Mouse (Mus musculus) hindlimb bud, embryonic 11.5 days (tissue): ENCODE data around the gene Adamts3.

ENCODE experiments used
- DNase-seq: peaks from one replicate; pipeline ENCODE4 v3.0.0-alpha.2; 2012; ENCODE audit warnings: low read depth, low spot score; ENCODE audit errors: extremely low spot score

Gene Adamts3

DNA sequence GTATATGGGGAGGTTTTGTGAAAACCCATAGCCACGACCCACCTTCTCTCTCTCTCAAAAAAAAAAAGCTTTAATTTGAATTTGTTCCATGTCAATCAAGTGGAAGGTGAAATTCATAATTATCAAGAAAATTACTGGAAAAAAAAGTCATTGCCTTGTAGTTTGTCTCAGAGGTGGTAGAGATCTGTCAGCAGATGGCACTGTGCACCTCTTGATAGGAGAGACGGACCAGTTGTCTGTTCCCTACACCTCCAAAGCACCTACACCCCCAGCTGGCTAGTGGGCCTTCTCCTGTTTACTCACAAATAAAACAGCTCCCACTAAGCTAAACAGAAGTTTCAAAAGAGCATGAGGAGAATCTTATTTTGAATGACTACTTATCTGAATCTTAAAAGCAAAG is 168.6 kb downstream of the Adamts3 start:
- DNase-seq, result no peak

DNA sequence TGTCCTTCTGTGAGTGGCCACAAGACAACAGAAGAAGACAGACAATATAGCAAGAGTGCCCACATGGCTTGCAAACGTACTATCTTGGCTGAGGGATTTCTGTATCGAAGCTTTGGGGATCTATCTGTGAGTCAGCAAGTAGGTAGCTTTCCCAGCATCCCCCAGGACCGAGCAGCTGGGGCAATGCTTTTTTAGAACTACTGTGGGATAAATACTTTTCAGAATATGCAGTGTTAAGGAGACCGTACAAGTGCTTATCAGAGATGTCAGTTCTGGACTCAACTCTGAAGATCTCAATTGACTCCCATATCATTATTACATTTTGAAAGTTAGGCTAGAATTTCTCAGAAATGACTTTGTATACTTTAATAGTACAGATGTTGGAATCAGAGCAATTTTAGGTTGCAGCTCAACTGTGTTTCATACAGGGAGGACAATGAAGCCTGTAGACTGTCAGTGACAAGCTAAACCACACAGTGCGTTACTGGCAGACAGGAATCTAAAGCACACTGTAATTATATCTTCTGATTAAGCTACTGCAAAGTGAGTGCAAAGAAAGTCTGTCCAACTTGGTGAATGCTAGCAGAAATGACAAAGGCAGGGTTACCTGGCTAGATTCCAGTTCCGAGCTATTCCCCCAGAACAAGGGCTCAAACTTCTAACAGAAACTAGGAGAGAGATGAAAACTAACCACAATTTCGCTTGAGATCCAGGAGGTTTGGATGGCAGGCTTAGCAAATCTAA is 171.8 kb downstream of the Adamts3 start:
- no peak for DNase-seq

DNA sequence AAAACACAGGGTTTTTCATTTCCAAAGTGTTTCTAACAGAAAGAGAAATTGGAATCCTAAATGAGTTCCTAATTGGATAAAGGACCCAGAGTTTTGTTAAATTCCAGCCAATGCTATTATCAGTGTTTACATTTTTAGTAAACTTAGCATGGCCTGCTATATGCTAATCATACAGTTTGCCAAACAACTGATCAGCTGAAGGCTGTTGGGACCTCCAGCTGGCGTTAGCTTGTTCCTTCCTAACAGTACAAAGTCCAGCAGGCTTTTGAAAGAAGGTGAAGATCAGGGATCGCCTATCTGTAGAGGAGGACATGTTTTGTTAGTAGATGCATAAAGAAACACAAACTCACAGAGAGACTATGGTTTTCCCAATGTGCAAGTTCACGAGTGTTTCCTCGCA is 173.7 kb downstream of the Adamts3 start:
- no peak for DNase-seq

DNA sequence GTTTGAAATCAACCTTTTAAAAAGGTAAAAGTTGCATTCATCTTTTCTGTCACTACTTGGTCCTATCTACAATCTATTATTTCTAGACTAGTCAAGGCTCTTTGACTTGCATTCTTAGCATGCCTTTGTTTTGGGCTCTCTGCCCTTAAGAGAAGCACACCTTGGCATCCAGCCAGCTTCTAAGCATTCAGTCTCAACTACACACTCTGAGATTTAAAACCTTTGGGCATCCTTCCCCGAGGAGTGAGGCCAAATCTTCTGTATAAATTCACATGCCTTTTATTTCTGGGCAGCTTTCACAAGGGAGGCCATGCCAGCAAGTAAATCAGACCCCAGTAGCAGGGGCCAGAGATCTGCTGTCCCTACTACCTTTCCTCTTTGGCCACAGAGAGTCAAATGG is 178.9 kb downstream of the Adamts3 start:
- no peak for DNase-seq

DNA sequence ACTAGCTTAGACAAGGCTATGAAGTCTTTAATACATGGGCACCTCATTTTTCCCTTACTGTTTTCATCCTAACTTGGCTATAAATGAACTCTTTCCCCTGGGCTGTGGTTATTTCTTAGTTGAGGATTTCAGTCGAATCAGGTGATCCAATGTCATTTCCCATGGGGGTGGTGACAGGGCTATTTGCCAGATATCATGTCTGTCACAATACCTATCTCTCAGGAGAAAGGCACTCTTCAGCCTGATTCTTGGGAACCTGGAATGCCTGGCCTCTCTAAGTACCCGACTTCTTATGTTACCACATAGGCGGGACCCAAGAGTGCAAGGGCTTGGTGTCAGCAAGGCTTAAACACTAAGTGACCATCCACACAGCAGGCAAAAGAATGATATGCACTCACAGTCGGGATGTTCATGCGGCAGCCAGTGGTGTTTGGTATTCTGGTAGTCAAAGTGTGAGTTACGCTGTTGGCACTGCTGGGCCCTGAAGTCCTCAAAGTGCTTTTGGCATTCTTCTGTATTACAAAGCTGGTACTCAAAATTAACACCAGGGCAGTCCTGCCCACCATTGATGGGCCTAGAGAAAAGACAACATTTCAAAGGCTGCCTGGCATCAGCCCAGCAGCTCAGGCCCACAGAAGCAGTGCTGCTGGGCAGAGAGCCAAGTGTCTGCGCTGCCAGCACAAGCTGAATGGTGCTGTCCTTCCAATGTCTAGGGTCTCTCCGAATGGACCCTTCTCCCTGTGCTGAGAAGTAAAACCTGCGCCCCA is 181.7 kb downstream of the Adamts3 start:
- DNase-seq, result no peak

DNA sequence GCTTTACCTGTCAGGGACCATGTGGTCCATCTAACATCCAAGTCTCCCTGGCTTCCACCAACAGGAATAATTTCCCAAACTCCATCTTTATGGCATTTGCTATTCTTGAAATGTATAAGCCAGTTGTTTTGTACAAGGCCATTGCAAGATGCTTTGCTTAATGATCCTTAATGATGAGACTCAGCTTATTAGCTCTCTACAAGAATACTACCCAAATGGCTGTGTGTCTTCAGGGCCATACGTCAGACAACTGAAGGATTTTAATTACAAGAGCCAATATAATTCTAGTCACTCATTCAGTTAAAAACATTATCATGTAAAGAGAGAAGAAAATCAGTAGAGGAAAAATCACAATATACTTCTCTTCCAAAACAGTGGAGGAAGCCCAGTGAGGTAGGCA is 195.3 kb downstream of the Adamts3 start:
- DNase-seq, result no peak

DNA sequence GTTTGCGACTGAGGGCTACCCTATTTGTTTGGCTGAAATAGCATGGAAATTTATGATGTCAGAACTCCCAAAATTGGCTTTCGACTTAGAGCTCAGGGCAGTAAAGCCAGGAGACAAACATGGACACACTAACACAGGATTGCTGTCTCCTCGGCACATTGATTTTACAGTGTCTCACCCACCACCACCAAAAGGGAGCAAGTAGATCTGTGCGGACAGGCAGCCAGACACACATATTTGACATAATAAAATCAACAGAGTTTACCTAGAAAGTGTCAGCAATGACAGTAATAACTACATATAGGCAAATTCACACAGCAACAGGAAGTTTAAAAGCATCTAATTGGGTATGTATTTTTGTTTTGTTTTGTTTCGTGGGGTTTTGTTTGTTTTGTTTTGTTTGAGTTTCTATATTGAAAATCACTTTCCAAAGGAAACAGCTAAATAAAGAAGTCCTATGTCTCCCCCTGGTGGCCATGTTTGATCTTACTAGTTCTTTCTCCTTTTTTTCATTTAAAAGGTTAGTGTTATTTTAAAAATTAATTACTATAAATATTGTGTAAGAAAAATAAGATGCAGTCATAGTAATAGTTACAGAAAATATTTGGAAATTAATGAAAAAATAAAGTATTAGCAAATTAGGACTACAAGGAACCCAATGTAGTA is 203.1 kb downstream of the Adamts3 start:
- peak; percentile 53 for DNase-seq

DNA sequence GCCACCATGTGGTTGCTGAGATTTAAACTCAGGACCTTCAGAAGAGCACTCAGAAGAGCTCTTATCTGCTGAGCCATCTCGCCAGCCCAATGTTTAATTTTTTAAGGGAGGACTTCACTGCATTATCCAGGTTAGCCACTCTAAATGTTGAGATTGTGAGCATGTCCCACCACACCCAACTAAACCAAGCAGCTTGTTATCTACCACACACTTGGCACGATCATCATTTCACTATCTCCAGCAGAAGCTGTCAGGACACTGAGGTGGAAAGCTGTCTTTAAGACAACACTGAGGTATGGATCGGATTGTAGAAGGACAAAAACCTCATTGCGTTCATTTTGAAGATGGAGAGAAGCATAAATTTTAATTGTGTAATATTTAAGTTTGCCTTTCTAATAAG is 205.0 kb downstream of the Adamts3 start:
- DNase-seq, result no peak

DNA sequence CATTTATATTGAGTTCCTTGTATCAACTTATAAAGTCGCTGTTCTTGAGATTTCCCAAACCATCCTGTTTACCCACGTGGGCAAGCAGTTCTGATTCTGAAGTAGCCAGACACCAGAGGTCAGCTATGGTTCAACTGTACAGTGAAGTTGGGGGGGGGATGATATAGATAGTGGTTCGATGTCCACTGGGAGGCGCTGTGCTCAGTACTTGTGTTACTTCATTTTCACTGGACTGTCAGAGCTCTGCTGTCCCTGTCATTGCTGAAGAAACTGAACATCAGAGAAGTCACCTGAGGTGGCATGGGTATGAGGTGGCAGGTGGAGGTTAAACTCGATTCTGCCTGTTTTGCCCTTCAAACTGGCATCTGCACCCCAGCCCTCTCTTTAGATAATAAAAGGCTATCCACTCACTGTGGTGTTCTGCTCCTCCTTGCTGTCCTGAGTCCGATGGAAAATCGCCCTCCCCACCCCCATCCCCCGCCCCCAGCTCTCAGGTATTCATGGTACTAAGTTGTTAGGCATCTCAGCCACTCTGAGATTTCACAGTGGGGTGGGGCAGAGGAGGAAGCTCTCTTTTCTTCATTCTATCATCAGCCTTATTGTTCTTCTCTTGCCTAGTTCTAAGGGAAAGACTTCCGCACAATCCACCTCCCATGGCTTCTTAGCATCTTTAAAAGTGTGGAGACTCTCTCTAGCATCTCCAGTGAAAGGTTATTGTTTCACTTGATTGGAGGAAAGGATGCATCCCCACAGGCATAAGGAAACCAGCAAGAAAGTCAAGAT is 208.9 kb downstream of the Adamts3 start:
- DNase-seq, result no peak

DNA sequence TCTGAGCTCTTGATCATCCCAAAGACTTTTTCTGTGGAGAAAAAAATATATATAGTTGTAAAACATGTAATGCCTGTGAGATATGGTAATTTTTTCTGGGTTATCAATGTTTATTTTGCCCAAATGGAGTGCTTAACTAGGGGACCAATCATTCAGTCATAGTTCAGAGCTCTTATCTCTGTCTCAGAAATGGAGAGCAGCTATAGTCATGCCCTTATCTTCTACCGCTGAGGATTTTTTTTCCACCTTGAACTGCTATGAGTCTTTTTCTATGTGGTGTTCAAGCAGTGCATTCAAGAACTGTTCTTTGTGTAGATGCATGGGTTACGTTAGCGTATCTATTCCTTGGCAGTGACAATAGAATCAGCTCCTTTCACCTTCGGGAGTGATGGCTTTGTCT is 210.2 kb downstream of the Adamts3 start:
- no peak for DNase-seq

DNA sequence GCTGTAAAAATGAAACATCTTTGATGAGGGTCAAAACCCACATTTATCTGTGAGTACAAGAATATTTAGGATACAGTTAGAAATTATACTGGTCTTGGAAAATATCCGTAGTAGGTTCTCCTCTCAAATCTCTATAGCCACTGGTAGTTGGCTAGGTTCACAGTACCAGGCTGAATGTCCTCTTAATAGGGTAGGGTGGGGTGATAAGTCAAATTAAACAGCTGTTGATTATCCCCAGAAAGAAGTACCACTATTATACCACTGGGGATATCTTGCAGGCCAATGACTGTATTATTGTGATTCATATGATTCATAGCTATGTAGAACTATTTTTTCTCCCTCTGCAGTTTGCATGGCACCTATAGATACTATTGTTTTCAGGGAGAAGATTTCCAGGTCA is 228.8 kb downstream of the Adamts3 start:
- DNase-seq, result no peak

DNA sequence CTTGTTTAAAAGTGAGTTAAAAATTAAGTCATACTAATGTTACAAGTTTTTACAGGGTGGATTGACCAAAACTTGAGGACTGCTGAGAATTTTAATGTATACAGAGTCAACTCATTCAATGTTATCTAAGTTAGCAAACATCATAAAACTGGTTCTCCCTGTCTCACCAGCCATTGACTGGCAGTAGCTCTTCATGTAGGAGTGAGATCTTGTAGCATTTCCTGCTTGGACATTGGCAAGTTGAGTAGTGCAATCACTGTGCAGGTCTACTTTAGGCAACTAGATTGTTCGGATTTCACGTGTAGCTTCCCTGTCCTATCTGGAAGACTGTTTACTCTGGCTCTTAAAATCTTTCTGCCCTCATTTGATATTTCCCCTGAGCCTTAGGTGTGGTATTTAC is 229.3 kb downstream of the Adamts3 start:
- no peak for DNase-seq

DNA sequence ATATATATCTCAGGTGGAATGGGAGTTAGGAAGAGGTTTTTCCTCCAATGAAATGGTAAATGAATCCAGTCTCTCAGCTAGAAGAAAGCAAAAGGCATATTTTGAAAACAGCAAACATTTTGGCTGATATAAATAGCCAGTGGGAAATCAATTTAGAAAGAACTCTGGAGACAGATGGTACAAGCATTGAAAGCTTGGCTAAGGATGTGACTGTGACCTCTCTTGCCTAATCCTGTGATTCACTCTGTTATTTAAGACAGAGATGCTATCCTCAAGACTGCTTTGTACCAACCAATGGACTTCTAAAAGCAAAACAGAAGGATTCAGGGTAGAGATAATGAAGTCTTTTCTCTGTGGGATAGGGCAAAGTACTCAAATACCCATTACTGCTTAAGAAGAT is 236.2 kb downstream of the Adamts3 start:
- DNase-seq, result no peak

DNA sequence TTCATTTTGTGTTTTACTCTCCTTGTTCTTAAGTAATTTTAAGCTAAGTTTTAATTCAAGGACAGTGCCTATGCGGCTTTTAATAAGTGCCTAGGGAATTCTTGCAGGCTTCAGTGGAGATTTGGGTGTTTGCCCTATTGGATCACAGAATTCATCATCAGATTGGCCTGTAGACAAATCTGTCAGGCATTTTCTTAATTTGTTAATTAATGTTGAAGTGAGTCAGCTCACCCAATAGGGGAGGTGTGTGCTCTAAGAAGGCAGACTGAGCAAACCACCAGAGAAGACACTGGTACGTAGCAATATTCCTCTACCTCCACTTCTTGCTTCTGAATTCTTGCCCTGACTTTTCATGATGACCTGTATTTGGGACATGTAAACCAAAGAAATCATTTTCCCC is 247.7 kb downstream of the Adamts3 start:
- no peak for DNase-seq

DNA sequence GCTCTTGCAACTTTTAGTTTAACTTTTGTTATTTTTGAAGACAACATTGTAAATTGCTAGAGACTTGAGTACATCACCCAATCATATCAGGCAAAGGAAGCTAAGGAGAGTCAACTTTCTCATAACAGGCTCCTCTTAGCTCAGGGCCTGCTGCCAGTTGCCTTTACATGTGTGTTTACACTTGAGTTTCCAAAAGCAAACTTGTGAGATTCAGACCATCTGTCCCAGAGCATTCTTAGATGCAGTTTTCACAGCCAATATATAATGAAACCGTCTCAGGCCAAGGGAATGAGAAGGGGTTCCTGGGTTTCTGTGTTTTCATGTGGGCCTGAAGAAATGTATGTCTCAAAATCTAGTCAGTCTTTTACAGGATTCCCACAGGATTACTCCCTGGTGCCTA is 251.5 kb downstream of the Adamts3 start:
- DNase-seq, result no peak
